Mouse (Mus musculus) kidney, postnatal 14 days (tissue): ENCODE data around the gene Gm340.

Experiments used
- DNase-seq: peaks from one replicate; pipeline ENCODE4 v3.0.0; 2022; ENCODE audit warnings: mixed read lengths

The Gm340 gene

DNA sequence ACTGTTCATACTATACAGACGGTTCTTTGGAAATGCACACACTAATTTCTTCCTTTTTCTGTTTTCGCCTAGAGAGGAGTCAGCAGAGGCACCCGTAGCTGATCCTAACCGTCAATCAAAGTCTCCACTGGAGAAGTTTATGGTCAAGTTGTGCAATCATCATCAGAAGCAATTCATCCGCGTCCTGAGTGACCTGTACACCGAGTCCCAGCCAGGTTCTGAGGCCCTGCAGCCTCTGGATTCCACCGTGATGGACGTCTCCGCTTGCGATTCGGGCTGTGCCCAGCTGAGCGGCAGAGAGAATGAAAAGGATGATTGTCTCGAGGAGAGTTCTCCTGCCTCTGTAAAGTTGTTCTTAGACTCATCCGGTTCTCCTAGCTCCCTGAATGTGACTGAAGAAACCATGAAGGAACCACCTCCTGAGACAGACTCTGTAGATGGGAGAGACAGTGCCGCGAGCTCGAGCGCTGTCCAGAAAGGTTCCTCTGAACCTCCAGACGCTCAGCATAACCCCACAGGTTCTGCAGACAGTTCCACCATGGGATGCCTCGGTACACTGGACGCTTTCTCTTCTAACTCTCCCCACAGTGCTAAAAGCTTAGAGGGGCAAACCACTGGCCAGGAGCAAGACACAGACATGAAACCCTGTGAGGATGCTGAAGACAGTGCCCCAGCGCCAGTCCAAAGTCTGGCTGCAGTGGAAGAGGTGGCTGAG is at the start of gene Gm340:
TSS of gene Gm340 (plus strand) at position 665 of the 715 bp plus-strand sequence.
- DNase-seq = no peak

DNA sequence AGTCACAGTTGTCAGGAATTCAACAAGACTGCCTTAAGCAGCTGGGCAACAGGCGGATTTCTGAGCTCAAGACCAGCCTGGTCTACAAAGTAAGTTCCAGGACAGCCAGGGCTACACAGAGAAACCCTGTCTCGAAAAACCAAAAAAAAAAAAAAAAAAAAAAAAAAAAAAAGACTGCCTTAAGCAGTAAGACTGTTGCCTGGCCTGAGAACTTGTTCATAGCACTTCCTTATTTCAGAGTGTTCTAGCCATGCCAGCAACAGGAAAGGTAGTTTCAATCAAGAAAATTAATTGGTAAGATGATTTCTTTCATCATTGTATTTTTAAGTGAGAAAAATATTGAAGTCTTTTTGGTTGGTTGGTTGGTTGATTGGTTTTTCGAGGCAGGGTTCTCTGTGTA is 48.1 kb upstream of the Gm340 start:
- DNase-seq = no peak

DNA sequence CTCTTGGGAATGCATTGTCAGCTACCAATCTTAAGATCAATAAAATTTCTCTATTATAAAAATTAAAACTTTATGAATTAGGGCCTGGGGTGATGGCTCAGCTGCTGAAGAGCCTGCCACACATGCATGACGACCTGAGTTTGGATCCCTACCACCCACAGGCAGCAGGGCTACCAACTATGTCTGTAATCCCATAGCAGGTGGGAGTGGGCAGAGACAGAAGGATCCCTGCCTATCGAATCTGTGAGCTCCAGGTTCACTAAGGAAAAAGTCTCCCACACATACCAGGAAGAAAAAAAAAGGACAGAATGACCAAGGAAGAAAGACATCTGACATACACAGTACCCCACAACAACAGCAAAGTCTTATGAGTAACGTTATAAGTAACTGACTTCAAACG is 25.2 kb upstream of the Gm340 start:
- DNase-seq = no peak

DNA sequence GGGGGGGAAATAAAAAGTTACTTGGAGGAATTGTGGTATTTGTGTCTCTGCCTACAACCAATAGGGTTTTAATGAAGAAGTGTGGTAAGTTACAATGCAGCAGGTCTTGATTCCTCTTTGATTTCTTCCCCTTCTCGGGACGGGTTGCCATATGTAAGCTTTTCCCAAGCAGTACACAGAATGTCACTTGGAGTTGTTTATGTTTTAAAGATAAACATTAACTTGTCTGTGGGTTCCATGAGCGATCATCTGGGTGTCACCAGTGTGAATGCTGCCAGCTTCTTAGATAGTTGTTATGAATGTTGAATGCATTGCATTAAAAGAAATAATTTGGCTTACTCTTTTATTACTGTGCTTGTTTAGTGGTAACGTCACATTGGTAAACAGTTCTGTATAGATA is 24.7 kb upstream of the Gm340 start:
- no peak for DNase-seq

DNA sequence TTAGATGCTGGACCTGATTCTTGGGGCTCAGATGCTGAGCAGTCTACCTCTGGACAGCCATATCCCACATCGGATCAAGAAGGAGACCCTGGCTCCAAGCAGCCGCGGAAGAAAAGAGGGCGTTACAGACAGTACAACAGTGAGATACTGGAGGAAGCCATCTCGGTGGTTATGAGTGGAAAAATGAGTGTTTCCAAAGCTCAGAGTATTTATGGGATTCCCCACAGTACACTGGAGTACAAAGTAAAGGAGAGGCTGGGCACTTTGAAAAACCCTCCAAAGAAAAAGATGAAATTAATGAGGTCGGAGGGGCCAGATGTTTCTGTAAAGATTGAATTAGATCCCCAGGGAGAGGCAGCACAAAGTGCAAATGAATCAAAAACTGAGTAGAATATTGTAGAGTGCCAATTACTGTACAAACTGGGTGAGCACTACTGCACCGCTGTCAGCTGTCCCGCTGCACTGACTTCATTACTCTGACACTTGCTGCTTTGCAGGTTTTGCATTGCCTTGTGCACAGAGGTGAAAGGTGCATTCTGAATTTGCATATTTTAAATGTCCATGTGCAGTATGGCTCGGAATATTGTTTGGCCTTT is 23.2 kb upstream of the Gm340 start:
- no peak for DNase-seq

DNA sequence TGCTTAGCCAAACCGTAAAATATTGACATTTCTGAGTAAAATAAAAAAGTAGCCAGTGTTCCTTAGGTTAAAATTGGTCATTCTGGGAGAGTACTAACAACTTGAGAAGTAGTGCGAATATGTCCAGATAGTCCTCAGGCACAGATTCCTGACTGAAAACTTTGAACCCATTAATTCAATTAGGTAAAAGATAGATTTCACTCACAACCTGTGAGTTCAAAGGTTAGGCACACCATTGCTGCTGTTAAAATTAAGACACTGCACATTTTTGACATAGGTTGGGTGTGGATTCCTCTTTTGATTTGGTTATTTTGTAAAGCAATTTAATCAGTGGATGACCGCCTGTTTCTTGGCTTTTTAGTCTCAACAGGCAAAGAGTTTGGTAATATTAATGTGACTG is 21.3 kb upstream of the Gm340 start:
- DNase-seq = peak; percentile 16

DNA sequence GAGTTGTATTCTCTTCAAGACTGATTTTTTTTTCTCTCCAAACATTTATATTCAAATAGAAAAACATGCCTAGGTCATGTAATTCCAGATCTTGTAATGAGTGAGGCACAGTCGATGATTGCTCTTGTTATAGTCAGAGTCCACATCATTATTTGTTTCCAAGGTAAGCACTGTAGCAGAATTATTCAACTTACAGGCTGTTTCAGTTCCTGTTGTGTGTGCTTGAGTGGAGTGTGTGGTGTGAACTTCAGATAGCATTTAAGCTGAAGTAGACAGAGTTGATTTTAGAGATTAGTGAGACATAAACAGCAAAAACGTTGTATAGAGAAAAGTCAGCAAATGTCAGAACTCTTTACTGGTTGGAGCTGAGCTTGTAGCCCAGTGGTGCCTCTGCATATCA is 13.4 kb upstream of the Gm340 start:
- DNase-seq = no peak

DNA sequence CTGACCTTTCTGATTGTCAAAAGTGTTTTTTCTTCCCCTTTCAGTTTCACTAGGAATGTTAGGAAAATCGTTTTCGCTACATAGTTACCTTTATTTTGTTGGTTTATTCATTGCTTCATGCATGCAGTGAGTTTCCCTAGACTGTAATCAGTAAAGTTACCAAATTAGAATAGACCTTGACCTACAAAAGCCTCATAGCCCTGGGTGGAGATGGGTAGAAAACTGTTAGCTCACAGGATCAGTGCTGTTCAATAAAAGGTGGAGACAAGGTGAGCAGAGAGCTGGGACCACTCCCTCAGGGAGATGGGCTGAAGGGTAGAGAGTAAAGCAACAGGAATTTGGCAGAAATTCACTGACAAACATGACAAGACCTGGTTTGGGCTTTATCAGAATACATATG is 8.5 kb upstream of the Gm340 start:
- no peak for DNase-seq

DNA sequence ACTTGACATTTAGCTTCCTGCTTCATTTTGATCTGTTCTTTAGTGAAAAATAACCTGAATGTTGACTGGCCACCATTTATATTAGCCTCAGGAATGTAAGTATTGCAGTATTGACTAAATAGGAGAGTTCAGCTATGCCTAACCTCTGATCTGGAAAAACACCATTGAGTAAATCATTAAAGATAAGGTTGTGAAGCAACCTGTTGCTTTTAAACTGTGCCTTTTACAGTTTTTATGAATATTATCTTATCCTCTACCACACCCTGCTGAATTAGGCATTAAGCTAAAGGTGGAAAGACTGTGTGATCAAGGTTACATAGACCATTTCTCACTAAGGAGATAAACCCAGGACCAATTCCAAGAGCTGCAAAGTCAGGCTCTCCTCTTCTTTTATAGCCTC is 4.6 kb upstream of the Gm340 start:
- DNase-seq = no peak

DNA sequence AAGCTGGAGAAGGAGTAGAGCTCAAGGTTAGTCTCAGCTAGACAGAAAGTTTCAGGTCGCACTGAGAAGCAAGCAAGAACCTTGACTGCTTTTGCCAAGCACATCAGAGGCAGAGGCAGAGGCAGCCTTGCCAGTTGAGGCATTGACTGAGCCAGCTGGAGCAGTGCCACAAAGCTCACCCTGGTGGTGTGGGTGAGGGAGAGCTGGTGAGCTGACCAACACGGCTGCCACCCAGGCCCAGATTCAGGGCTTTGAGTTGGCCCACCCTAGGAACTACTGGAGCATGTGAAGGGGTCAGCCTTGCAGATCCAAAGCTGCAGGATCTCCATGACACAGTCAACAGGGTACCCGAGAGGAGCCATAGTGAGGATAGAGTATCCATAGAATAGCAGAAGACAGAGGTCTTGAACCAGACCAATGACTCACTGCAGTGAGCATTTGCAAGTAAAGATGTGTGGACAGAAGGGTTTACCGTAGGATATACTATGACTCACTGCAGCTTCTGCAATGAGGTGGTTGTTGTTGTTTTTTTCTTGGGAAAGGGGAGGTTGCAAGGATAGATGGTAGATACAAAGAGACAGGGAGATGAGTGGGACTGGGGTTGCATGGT is 2.8 kb upstream of the Gm340 start:
- DNase-seq = peak; percentile 50

DNA sequence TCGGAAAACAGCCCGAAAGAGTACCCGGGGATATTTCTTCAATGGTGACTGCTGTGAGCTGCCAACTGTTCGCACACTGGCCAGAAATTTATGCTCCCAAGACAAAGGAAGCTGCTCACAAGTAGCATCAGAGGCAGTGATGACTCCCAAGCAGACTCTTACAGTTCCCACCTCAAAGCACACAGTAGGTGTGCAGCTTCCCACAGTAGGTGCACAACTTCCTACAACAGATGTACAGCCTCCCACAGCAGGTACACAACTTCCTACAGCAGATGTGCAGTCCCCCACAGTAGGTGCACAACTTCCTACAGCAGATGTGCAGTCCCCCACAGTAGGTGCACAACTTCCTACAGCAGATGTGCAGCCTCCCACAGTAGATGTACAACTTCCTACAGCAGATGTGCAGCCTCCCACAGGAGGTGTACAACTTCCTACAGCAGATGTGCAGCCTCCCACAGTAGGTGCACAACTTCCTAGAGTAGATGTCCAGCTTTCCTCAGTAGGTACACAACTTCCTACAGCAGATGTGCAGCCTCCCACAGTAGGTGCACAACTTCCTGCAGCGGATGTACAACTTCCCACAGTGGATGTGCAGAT is 846 bp downstream of the Gm340 start:
- DNase-seq = no peak

DNA sequence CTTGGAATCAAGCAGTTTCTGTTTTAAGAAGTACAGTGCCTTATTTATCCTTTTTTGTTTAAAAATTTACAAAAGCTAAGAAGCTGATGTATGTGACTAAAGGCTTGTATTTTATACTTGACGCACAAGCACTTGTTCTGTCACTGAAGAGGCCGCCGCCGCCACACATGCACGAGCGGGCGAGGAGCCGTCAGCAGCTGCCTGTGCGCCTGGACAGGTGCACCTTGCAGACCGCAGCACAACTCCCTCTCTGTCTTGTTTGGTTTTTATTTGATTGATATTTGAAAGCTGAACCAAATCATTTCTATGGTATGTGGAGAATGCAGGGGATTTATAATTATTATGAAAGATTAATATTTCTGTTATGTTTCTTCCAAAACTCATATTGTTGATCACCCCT is 4.6 kb downstream of the Gm340 start:
- no peak for DNase-seq

DNA sequence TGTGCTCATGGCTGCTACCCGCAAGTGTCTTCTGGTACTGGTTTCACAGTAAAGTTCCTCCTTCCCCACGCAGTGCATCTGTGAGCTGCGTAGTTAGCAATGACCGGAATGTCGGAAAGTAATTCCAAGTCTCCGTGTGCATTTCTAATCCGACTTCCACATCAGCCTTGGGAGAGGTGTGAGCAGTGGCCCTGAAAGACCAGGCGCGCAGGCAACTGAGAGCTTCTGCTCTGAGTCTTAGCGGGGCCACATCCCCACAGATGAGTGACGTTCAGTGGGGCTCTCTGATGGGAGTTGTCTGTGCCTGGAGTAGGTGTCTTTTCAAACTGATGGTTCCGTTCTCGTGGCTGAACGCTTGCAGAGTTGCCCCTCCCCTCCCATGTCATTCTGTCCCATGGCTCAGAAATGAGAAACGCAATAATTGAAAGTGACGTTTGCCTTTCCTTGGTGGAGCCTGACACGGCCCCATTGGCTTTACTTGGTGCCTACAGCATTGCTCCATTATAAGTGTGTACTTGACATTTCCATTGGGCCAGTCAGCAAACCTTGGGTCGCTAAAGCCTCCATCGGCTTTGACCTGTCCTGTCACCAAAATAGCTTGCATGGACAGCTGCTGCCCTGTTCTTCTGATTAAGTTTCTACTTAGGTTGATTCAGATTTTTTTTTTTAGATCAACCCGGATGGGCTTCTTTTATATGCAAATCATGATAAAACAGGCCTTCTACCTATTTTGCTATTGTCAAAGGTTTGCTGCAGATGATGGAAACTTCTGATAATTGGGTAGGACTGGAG is 5.5 kb downstream of the Gm340 start:
- no peak for DNase-seq

DNA sequence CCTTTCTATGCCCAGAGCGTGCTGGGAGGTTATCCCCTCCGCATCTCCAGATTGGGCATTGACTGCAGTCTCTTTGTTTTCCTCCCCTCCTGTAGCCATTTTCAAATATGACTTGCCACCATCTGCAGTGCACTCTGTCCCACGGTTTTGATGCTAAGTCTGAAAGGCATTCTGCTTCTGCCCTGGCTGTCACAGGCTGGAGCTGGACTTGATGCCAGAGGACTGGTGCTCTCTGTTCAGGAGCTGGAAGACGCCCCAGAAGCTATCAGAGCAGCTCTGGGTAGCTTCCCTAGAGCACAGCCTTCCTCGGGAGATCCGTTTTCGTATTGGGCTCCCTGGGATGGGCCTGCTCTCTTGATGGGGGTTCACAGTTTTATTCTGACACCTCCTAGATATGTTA is 6.9 kb downstream of the Gm340 start:
- no peak for DNase-seq

DNA sequence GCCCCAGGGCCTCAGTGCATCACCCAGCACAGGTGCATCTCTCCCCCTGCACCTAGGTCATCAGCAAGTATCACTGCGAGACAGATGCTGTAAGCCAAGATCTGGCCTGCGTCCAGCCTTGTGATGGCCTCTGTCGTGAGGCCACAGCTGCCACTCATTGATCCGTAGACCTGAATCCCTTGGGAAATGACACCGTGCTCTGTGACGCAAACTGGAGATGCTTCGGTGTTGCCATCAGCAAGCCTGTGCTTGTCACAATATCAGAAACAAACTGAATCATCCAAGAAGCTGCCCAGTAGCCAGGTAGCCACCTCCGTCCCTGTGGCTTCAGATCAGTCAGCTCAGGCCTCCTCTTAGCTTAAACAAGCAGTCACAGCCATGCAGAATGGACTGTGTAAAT is 7.5 kb downstream of the Gm340 start:
- DNase-seq = no peak

DNA sequence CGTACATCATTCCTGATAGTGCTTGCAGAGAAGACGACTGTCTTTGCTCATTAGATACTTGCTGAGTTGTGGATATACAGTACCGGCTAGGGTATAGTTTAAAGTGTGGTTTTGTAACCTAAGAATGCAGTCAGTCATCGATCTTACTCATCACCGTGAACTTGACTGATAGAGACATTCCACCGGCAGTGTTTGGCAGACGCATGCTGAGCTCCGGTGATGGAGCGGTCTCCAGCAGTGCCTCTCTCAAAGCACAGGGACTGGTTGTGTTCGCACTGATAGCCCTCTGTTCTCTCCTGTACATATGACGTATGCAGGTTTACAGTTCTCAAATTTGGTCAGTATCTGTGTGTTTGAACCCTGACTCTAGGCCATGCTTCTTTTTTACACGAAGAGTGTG is 9.6 kb downstream of the Gm340 start:
- no peak for DNase-seq

DNA sequence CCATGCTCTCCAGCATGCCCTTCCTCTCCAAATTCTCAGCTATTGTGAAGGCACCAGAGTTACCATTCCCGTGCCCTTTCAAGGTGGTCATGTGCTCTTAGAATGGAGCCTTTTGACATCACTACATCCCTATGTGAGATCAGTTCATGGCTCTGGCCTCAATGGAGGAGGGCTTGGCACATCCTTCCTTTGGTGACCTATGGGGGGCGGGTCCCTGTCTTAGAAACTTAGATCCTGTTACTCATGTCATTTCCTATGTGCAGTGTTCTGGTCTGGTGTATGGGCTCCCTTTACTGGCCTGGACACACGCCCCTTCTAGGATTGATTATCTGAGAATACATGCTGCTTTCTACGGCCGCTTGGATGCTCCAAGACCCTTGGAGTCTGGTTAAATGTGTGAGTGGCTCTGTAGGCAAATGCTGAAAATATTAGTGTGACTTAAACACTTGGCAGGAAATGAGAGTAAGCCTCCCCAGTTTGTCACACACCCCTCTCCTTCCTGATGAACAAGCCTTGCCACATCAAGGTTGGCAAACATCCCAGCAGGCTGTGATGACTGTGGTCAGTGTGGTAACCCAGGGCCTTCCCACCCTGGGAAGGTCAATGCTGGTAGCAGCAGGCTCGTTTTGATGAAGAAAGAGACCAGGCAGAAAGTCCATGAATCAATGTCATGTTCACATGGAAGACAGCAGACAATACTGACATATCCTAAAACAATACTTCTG is 15.2 kb downstream of the Gm340 start:
- peak; percentile 28 for DNase-seq

DNA sequence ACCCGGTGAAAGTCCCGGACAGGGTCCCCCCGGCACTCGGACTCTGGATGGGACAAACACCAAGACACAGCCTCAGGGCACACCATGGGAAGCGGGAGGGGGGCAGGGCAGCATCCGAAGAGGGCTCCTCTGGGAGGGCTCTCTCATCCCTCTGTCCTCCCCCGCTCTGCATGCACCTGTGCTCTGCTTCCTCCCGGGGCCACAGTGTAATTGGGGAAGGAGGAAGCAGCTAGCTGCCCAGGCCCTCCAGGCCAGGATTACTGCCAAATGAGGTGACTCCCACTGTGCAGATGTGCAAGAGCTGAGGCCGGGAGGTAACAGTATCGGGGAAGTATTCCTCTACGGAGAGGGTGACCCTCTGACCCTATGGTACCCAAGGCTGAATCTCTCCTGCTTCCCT is 18.5 kb downstream of the Gm340 start:
- no peak for DNase-seq

DNA sequence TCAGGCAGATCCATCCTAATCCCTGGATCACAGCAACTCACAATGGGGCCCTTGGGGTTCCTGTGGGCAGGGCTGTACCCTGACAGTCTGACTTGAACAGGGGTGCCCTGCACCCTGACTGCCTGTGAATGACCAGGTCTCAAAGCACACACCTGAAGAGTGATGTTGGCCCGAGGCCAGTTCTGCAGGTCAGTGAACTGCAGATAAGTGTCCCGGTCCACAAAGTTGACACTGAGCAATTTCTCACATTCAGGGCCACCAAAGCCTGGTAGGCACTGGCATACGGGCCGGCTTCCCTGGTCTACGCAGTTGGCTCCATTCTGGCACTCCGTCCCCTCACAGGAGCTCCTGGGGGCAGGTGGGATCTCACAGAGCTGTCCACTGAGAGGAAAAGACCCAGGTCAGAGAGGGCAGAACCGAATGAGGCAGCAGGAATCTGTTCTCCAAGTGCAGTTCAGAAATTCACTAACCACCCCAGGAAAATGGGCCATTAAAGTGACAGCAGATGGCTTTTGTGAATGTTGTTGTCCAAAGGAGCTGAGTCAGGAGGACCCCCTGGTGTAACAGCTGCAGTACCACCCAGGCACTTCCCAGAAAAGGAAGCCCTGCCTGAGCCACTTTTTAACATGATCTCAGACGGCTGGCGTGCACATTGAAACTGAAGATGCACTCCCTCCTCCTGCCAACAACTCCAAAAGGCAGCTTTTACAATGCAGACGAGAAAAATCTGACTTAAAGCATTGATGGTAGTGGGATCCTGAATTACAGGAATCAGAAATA is 24.2 kb downstream of the Gm340 start:
- DNase-seq = no peak

DNA sequence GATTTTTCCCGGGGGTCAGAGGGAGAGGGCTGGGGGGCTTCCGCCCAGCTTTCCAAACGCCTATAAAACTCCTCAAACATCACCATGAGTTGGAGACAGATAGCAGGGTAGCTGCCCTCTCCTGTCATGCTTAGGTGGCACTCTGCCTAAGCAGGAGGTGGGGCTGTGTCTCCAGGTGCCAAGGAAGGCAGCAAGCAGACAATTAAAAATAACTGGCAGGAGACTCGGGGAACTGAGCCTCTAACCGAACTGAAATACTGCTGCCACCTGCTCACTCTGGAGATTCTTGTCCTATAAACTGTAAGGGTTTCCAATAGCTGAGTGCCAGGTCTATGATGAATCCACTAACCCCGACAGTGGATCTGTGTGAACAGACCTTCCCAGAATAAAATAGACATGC is 29.5 kb downstream of the Gm340 start:
- no peak for DNase-seq

DNA sequence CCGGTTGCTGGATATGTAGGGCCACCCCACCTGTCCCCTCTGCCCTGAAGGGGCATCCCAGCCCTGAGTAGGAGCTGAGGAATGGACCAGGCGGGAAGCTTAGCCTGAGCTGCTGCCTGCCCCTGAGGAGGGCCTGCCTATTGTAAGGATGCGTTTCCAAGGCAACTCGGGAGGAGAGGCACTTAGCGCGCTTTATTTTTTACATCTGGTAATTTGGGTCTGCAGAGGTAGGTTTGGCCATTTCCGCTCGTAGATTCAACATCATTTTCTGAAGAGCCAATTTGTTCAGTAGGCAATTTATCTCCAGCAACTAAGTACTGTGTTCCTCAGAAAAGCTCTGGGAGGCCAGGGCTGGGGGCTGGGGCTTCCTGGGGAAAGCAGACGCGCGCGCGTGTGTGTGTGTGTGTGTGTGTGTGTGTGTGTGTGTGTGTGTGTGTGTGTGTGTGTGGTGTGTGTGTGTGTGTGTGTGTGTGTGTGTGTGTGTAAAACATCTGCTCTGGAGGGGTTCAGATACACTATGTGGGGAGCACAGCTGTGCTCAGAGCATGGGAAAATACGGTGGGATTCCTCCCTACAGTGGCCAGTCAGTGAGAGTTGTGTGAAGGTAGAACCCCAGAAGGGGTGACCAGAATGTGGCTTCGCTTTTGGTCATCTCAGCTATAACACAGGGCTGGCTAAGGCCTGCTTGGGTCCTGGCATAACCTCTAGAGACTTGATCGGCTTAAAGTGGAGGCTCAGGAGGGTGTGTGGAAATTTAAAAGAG is 31.3 kb downstream of the Gm340 start:
- no peak for DNase-seq
